Mouse (Mus musculus) stomach, postnatal 0 days (tissue): ENCODE data around the gene Aco2. TPM values are rescaled to one million over a fixed set of nuclear protein-coding genes. Genes with fewer than 3 reads are reported as not detected.

ENCODE experiments used
- ATAC-seq: fragments of 200-750 bp; cut with Nextera tagmentation; 2 replicates; pipeline ENCODE4 v1.8.0; 2017; ENCODE audit not compliant: low FRiP score, low TSS enrichment
- DNase-seq: peaks from one replicate; pipeline ENCODE4 v3.0.0-alpha.2; 2016; ENCODE audit warnings: low spot score
- H3K27ac ChIP-seq: fragments of 300-500 bp; sonication (generic); replicated peaks from 2 replicates; pipeline ENCODE4 v1.5.1; 2014; ENCODE audit warnings: mild to moderate bottlenecking, control low read depth
- H3K27me3 ChIP-seq: fragments of 300-500 bp; sonication (generic); 2 replicates; pipeline ENCODE4 v1.6.1; 2014; ENCODE audit warnings: low read length; ENCODE audit not compliant: control insufficient read depth, insufficient read depth
- H3K36me3 ChIP-seq: fragments of 300-500 bp; sonication (generic); 2 replicates; pipeline ENCODE4 v1.6.1; 2014; ENCODE audit warnings: low read length, mixed read lengths; ENCODE audit not compliant: control insufficient read depth, insufficient read depth
- H3K4me1 ChIP-seq: fragments of 300-500 bp; sonication (generic); replicated peaks from 2 replicates; pipeline ENCODE4 v1.6.1; 2014; ENCODE audit warnings: antibody characterized with exemption; ENCODE audit not compliant: control insufficient read depth, insufficient read depth
- H3K4me2 ChIP-seq: fragments of 300-500 bp; sonication (generic); replicated peaks from 2 replicates; pipeline ENCODE4 v1.6.1; 2014; ENCODE audit warnings: low read depth, mild to moderate bottlenecking, control low read depth, moderate library complexity
- H3K4me3 ChIP-seq: fragments of 300-500 bp; sonication (generic); 2 replicates; pipeline ENCODE4 v1.5.1; 2014; ENCODE audit warnings: low read depth, low read length, control low read depth
- H3K9ac ChIP-seq: fragments of 300-500 bp; sonication (generic); 2 replicates; pipeline ENCODE4 v1.6.1; 2014; ENCODE audit warnings: mild to moderate bottlenecking, low read length, control low read depth, mixed read lengths
- H3K9me3 ChIP-seq: fragments of 300-500 bp; sonication (generic); 2 replicates; pipeline ENCODE4 v1.6.1; 2016; ENCODE audit warnings: low read length; ENCODE audit not compliant: control insufficient read depth
- CTCF ChIP-seq: IDR thresholded peaks from 2 replicates; pipeline ENCODE4 v1.5.1; 2016; ENCODE audit warnings: antibody characterized with exemption, low read depth, mild to moderate bottlenecking, moderate library complexity
- EP300 ChIP-seq: optimal IDR thresholded peaks from 2 replicates; pipeline ENCODE3; 2016; ENCODE audit warnings: antibody characterized with exemption
- WGBS: fragments of 180-500 bp; shearing (Covaris S2); extraction: QIAGEN DNeasy Blood & Tissue Kit; methylation state at CpG from one replicate; pipeline ENCODE4 v1.1.7; 2014; 5-methylcytosine and 5-hydroxymethylcytosine counted together
- polyA plus RNA-seq: library from polyadenylated mRNA; unstranded; fragments of >200 nt; fragmentation: Nextera tagmentation; extraction: Ambion mirVana; gene quantifications from 2 replicates; pipeline ENCODE4 v1.2.1, GENCODE M21; 2015

The Aco2 gene
- polyA plus RNA-seq, 1 experiment from 2014 or later, result 130 TPM

DNA sequence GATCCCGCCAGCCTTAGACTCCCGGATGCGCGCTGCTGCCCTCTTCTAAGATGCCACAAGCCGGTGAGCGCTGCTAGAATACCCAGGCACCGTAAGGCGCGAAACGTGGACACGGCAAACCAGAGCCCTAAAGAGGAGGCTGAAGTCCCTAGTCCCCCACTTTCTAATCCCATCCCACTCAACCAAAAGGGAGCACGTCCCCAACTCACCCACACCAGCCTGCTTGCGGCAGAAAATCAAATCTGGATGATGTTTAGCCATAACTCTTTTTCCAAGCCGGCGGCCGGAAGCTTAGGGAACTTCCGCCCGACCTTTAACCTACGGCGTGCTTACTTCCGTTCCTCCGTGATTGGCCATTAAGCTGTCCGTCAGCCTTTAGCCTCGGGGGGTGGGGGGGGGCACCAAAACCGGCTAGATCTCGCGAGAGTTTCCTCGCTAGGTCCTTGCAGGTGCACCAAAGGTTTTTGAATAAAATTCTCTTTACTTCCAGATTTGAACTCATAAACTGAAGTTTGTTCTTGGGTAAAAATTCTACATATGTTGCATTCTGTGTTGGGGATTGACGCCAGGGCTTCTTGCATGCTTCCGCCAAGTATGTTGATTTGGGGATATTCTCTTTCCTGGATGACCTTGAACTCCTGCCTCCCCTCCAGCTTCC lies 376 bp upstream of the Aco2 start, which contains the start of gene Phf5a:
Phf5a (minus strand) TSS at position 308 of the 658 bp plus-strand sequence.
- H3K4me2 ChIP-seq, result peak within 1 kb of the TSS; percentile 88
- ATAC-seq, result peak; percentile 93
- peak; percentile 100 for TF ChIP-seq EP300
- no peak for TF ChIP-seq CTCF
- peak within 1 kb of the TSS; percentile 91 for H3K9ac ChIP-seq
- no peaks in the 10 kb centered on the region for H3K27me3 ChIP-seq
- H3K27ac ChIP-seq, result peak within 1 kb of the TSS; percentile 92
- peaks cover 2% of the 10 kb centered on the region; the same call in 1 of the 2 replicates for H3K4me1 ChIP-seq
- H3K9me3 ChIP-seq, result no peaks in the 10 kb centered on the region
- DNase-seq, result peak; percentile 95
- peak within 1 kb of the TSS; percentile 98 for H3K4me3 ChIP-seq
- 0% methylated on average over 30 of the region's 30 CpGs for WGBS
- peaks cover 16% of the 10 kb centered on the region for H3K36me3 ChIP-seq

DNA sequence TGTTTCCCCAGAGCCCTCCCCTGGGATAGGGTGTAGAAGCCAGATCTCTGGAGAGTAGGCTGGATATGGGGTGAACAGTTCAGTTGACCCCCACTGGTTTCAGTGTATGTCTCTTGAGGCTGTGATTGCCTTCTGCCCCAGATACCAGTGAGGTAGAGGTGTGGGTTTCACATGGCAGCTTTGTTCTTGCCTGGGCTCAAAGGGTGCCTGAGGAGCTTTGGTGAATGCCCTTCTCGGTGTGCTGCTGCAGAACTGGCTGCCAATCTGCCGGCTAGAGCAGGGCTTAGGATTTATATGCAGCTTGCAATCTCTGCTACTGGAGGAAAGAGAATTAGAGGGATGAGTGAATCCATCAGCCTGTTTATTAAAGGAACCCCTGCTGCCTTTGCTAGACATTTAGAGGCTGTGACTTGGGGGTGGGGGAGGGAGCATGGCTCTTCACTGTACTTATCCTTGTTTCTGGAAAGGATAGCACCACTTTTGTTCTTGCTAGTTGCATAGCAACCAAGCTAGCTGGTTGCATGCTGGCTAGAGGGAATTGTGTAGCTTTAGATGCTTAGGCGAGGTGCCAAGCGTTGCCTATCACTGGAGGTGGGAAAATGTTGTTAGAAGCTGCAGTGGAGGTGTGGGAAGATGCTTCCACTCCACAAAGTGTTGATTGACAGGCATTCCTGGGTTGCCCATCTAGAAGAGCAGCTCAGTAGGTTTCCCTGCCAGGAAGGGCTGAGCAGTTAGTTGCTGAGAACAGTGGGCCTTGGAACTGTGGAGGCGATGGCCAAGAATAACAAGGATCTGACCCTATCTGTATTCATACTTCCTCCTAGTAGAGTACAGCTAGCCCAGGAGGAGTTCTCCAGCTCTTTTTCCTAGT lies 7.7 kb downstream of the Aco2 start:
- no peaks in the 10 kb centered on the region for H3K36me3 ChIP-seq
- no peaks in the 10 kb centered on the region for H3K9me3 ChIP-seq
- no peak overlapping the region for H3K4me3 ChIP-seq
- no peak for DNase-seq
- no peaks in the 10 kb centered on the region for H3K27me3 ChIP-seq
- TF ChIP-seq EP300, result no peak
- TF ChIP-seq CTCF, result no peak
- H3K9ac ChIP-seq, result no peak overlapping the region
- WGBS, result 66% methylated on average over 5 of the region's 5 CpGs
- no peaks in the 10 kb centered on the region for H3K4me1 ChIP-seq
- no peak for ATAC-seq
- H3K27ac ChIP-seq, result no peak overlapping the region
- no peak overlapping the region for H3K4me2 ChIP-seq

DNA sequence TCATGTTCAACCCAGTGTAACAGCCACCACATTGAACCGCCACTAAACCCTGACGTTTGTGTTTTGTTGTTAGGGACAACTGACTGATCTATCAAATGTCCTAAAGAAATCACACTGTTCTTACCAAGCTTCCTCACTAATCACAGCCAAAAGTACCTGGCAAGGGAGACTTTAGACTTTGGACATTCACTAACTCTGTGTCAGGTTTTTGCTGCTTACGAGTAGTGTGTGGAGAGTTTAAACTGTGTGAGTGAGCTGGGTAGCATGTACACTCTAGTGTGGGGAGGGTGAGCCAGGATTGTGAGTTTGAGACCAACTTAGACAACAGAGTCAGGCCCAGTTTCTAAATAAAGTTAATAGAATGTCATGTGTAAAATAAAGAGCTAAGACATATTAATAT lies 10.2 kb downstream of the Aco2 start:
- ATAC-seq, result no peak

DNA sequence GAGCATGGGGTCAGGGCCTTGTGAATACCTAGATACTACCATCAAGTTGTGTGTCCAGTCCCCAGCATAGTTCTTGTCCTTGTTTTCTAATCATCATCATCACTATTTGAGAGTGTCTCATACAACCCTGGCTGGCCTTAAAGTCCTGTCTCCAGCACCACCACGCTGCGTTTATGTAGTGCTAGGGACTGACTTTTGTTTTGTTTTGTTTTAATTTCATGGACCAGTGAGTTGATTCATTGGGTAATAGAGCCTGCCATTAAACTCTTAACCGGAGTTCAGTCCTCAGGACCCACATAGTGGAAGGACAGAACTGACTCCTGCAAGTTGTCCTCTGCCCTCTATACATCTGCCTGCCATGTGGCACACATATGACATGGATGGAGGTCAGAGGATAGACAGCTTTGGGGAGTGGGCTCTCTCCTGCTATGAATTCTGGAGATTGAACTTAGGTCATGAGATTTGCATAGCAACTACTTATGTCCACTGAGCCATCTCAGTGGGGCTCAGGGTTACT lies 13.4 kb downstream of the Aco2 start:
- WGBS, result 86% methylated on average over 3 of the region's 3 CpGs
- H3K4me2 ChIP-seq, result no peak overlapping the region
- H3K27me3 ChIP-seq, result no peaks in the 10 kb centered on the region
- H3K27ac ChIP-seq, result no peak overlapping the region
- DNase-seq (no peak), ATAC-seq (no peak)
- no peaks in the 10 kb centered on the region for H3K9me3 ChIP-seq
- no peaks in the 10 kb centered on the region for H3K4me1 ChIP-seq
- H3K4me3 ChIP-seq, result no peak overlapping the region
- peaks cover 5% of the 10 kb centered on the region; the same call in 1 of the 2 replicates for H3K36me3 ChIP-seq
- no peak for TF ChIP-seq CTCF
- no peak for TF ChIP-seq EP300
- no peak overlapping the region for H3K9ac ChIP-seq

More for the DNA sequence above, 10.2 kb downstream of the Aco2 start:
- H3K27me3 ChIP-seq, result no peaks in the 10 kb centered on the region
- H3K4me3 ChIP-seq, result no peak overlapping the region
- no peaks in the 10 kb centered on the region for H3K4me1 ChIP-seq
- H3K4me2 ChIP-seq, result no peak overlapping the region
- WGBS, result 85% methylated on average over 3 of the region's 3 CpGs
- H3K36me3 ChIP-seq, result no peaks in the 10 kb centered on the region
- no peak overlapping the region for H3K9ac ChIP-seq
- no peak for DNase-seq
- H3K9me3 ChIP-seq, result no peaks in the 10 kb centered on the region
- no peak overlapping the region for H3K27ac ChIP-seq
- TF ChIP-seq EP300, result no peak
- TF ChIP-seq CTCF, result no peak

DNA sequence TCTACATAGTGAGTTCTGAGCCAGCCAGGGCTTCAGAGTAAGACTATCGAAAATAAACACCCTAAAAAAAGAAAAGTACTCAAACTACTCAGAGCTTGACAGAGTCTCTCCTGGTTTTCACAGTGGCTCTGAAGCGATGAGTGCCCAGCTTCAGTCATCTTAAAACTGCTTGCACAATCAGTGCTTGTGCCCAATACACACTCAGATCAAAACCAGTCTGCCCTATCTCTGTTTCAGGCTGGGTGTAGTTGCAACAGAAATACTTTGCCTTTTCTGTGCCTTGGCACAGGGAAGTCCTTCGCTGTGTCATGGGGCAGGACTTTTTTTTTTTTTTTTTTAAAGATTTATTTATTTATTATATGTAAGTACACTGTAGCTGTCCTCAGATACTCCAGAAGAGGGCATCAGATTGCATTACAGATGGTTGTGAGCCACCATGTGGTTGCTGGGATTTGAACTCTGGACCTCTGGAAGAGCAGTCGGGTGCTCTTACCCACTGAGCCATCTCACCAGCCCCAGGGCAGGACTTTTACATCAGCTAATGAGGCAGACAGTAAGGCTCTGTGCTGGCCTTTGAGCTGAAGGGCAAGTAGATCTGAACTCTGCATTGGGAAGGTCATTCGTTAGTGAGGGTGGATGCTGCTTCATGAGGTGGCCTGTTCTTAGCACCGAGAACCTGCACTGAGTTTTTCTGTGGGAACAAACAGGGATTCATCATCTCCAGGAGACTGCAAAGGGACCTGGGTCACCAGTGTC lies 14.9 kb downstream of the Aco2 start:
- WGBS, result 90% methylated on average over 6 of the region's 6 CpGs
- Histone ChIP-seq H3K4me2 (no peak overlapping the region), H3K9me3 (no peaks in the 10 kb centered on the region), H3K9ac (no peak overlapping the region), H3K4me1 (no peaks in the 10 kb centered on the region), H3K36me3 (peaks cover 5% of the 10 kb centered on the region; the same call in 1 of the 2 replicates), H3K27ac (no peak overlapping the region), H3K4me3 (no peak overlapping the region), H3K27me3 (no peaks in the 10 kb centered on the region)
- DNase-seq (no peak), ATAC-seq (no peak)
- no peak for TF ChIP-seq EP300
- TF ChIP-seq CTCF, result no peak
